10 mouse cellular contexts compared by ENCODE assay signal in genomic region chr15:101070762-101071161, GRCm38 (mm10). TPM values are rescaled to one million over a fixed set of nuclear protein-coding genes. Genes with fewer than 3 reads are reported as not detected.
DNase-seq lines count a peak whose midpoint lies in the region; ATAC-seq and TF ChIP-seq lines count a peak whose summit lies in the region.
"Had no signal": no experiment of that assay in that cellular context is flagged by ENCODE, and none has a peak within 500 bp of the region (broad histone marks: within the 10 kb centered on the region; RNA-seq: fewer than 3 reads in every experiment).

No protein-coding gene starts in this region.

- peak; percentile 64 for ATAC-seq in lung, embryonic 14.5 days (ENCODE audit: insufficient read depth)

- WGBS in lung, embryonic 14.5 days = 26% methylated on average over 5 of the region's 5 CpGs

- peak; percentile 66 for DNase-seq in urinary bladder, adult 2 months (ENCODE audit: low spot score)
- no peak for DNase-seq in urinary bladder, postnatal 10 days (ENCODE audit: low spot score)
- peak; percentile 80 for DNase-seq in kidney, adult 9 months
- DNase-seq in lung, embryonic 14.5 days = peak; percentile 60
- no peak for DNase-seq in thymus, postnatal 0 days (ENCODE audit: low spot score)
- no peak for DNase-seq in spleen, postnatal 10 days (ENCODE audit: low spot score in 2 of 2)
- no peak for DNase-seq in frontal cortex, adult 2 months (ENCODE audit: extremely low spot score in 1 of 2, low spot score in 1 of 2)
- DNase-seq: adrenal gland, postnatal 25 days; heart, postnatal 36 days; thymus, postnatal 25 days had no signal

- H3K9ac ChIP-seq in lung, embryonic 14.5 days = peak overlapping the region; percentile 20; the same call in 1 of the 2 replicates

- H3K4me3 ChIP-seq in lung, embryonic 14.5 days (ENCODE audit: low read depth, low read length) = no peak overlapping the region

- 0 out of 2 replicates have a peak overlapping the region, but pooled peaks have one; percentile 12 for H3K4me2 ChIP-seq in lung, embryonic 14.5 days

- peaks cover 43% of the 10 kb centered on the region for H3K4me1 ChIP-seq in lung, embryonic 14.5 days (ENCODE audit: insufficient read depth)

- H3K36me3 ChIP-seq in lung, embryonic 14.5 days (ENCODE audit: insufficient read depth) = no peaks in the 10 kb centered on the region

- no peaks in the 10 kb centered on the region for H3K27me3 ChIP-seq in lung, embryonic 14.5 days (ENCODE audit: insufficient read depth, low read length)

- H3K9me3 ChIP-seq in lung, embryonic 14.5 days (ENCODE audit: low read depth, low read length) = no peaks in the 10 kb centered on the region

- peak overlapping the region; percentile 72; the same call in 1 of the 2 replicates for H3K27ac ChIP-seq in lung, embryonic 14.5 days (ENCODE audit: low read depth)

- no peak for TF ChIP-seq CTCF in lung, embryonic 14.5 days (IDR thresholded peaks at IDR 0.05; ENCODE audit: low read depth)

RNA-seq across cellular contexts. Expression of gene Fignl2, which starts 7.6 kb away (rescaled TPM):
- 7.3 and 7.5 TPM in 2 replicates for polyA plus RNA-seq in urinary bladder, adult 2 months (2012; rRNA removed)
- 0.26 and 0.34 TPM in 2 replicates for polyA plus RNA-seq in lung, embryonic 14.5 days (2014; fragmentation: Nextera tagmentation; extraction: Ambion mirVana)
- polyA plus RNA-seq in thymus, postnatal 0 days (2015; fragmentation: Nextera tagmentation; extraction: Ambion mirVana) = 0.04 TPM in 2 replicates
- polyA plus RNA-seq in frontal cortex, adult 2 months (2012; rRNA removed) = 1.2 and 1.3 TPM in 2 replicates

RNA-seq across cellular contexts. Expression of gene Gm47841, which starts 23.6 kb away (rescaled TPM):
- 0.09 and 0.15 TPM in 2 replicates for polyA plus RNA-seq in urinary bladder, adult 2 months (2012; rRNA removed)
- polyA plus RNA-seq in lung, embryonic 14.5 days (2014; fragmentation: Nextera tagmentation; extraction: Ambion mirVana) = not detected in 2 replicates
- polyA plus RNA-seq in thymus, postnatal 0 days (2015; fragmentation: Nextera tagmentation; extraction: Ambion mirVana) = not detected in 2 replicates
- polyA plus RNA-seq in frontal cortex, adult 2 months (2012; rRNA removed) = not detected in 2 replicates

RNA-seq across cellular contexts. Expression of gene Ankrd33, which starts 44.8 kb away (rescaled TPM):
- not detected in 2 replicates for polyA plus RNA-seq in urinary bladder, adult 2 months (2012; rRNA removed)
- not detected in 2 replicates for polyA plus RNA-seq in lung, embryonic 14.5 days (2014; fragmentation: Nextera tagmentation; extraction: Ambion mirVana)
- polyA plus RNA-seq in thymus, postnatal 0 days (2015; fragmentation: Nextera tagmentation; extraction: Ambion mirVana) = not detected in 2 replicates
- not detected in 2 replicates for polyA plus RNA-seq in frontal cortex, adult 2 months (2012; rRNA removed)

RNA-seq across cellular contexts. Expression of gene Acvrl1, which starts 57.6 kb away (rescaled TPM):
- 65.7 and 69.9 TPM in 2 replicates for polyA plus RNA-seq in urinary bladder, adult 2 months (2012; rRNA removed)
- 34.4 and 39.0 TPM in 2 replicates for polyA plus RNA-seq in lung, embryonic 14.5 days (2014; fragmentation: Nextera tagmentation; extraction: Ambion mirVana)
- 5.8 and 6.5 TPM in 2 replicates for polyA plus RNA-seq in thymus, postnatal 0 days (2015; fragmentation: Nextera tagmentation; extraction: Ambion mirVana)
- polyA plus RNA-seq in frontal cortex, adult 2 months (2012; rRNA removed) = 20.7 and 22.4 TPM in 2 replicates

Comparison
In these comparisons a context has a peak if more than half of its experiments do, and no peak if none do; other contexts are left out.
1. DNase-seq: peak in urinary bladder, adult 2 months (single experiment), kidney, adult 9 months (single experiment) and lung, embryonic 14.5 days (single experiment); none in urinary bladder, postnatal 10 days (single experiment), thymus, postnatal 0 days (single experiment), spleen, postnatal 10 days (0 of 2) and frontal cortex, adult 2 months (0 of 2).